Mouse (Mus musculus): ENCODE measurements at regions not wholly inside any gene's neighbourhood (a gene's known extent, or its start where the extent isn't known, plus 50 kb on each side); places are given as distances from the start of the nearest gene placed in this dataset.

- TF ChIP-seq CTCF (IDR thresholded peaks at IDR 0.05; ENCODE audit: low read depth) (no peak), EP300 (IDR thresholded peaks at IDR 0.05; ENCODE audit: low read depth) (no peak)
These were observed 93.3 kb downstream of the Klhl6 start for GRCm38 (mm10) chr16:19889576-19889975.

All from heart, postnatal 0 days (tissue).